Mouse (Mus musculus) liver, embryonic 14 days (tissue): Measurements from ENCODE around the gene Ms4a18. TPM values are rescaled to one million over a fixed set of nuclear protein-coding genes. Genes with fewer than 3 reads are reported as not detected.

Source experiments
- polyA plus RNA-seq: library from polyadenylated mRNA; depleted of rRNA; stranded (reverse); fragments of >200 nt; gene quantifications from 2 replicates; pipeline ENCODE4 v1.2.3, GENCODE M21; 2012; rRNA removed

Ms4a18 gene
- polyA plus RNA-seq = not detected in 2 replicates

DNA sequence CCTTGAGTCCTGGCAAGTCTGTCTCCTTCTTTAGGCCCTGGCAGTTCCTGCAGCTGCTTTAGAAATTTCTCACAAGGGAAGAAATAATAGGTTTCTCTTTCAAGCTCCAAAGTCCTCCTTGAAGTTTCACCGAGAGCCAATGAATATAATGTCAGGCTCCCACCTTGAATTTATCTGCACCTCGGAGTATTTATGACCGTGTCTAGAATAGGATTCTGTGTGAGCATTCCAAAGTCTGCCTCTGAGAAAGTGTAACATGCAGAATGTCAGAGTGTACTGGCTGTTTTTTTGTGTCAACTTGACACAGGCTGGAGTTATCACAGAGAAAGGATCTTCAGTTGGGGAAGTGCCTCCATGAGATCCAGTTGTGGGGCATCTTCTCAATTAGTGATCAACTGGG is at the start of gene Ms4a18:
Gene Ms4a18, minus strand, starts transcription at position 141 of the 400 bp plus-strand sequence.

GRCm38 (mm10) chr19:10993150-10993549 is 24.7 kb downstream of the Ms4a18 start, which contains the start of gene Ms4a15:
Gene Ms4a15 (minus strand): TSS chr19:10993250.

GRCm38 (mm10) chr19:10974238-10974865 is 43.5 kb downstream of the Ms4a18 start, which contains the start of gene Ms4a10:
Gene Ms4a10 (minus strand): TSS chr19:10974670.

GRCm38 (mm10) chr19:10949112-10949511 is 68.7 kb downstream of the Ms4a18 start, which contains the start of gene Ccdc86:
Gene Ccdc86 (minus strand): TSS chr19:10949266.

Other genes starting within 250 kb of the Ms4a18 start
- not detected in 2 replicates for gene Cd6, start 188.0 kb downstream of the Ms4a18 start, polyA plus RNA-seq
- 3.6 and 4.0 TPM in 2 replicates for gene Slc15a3, start 178.3 kb downstream of the Ms4a18 start, polyA plus RNA-seq
- 2.2 and 2.7 TPM in 2 replicates for gene Tmem132a, start 148.1 kb downstream of the Ms4a18 start, polyA plus RNA-seq
- 10.6 and 11.7 TPM in 2 replicates for gene Tmem109, start 136.0 kb downstream of the Ms4a18 start, polyA plus RNA-seq
- gene Prpf19, start 122.8 kb downstream of the Ms4a18 start, polyA plus RNA-seq = 98.2 and 111 TPM in 2 replicates
- gene Zp1, start 97.4 kb downstream of the Ms4a18 start, polyA plus RNA-seq = not detected in 2 replicates
- 0.02 and 0.05 TPM in 2 replicates for gene Ptgdr2, start 80.9 kb downstream of the Ms4a18 start, polyA plus RNA-seq
- gene Ccdc86, start 68.8 kb downstream of the Ms4a18 start, polyA plus RNA-seq = 3.6 and 5.4 TPM in 2 replicates
- gene Ms4a10, start 43.4 kb downstream of the Ms4a18 start, polyA plus RNA-seq = not detected in 2 replicates
- not detected in 2 replicates for gene Ms4a15, start 24.8 kb downstream of the Ms4a18 start, polyA plus RNA-seq
- gene Ms4a8a, start 63.1 kb upstream of the Ms4a18 start, polyA plus RNA-seq = 0.03 and 0.12 TPM in 2 replicates
- not detected in 2 replicates for gene 1700017D01Rik, start 112.8 kb upstream of the Ms4a18 start, polyA plus RNA-seq
- not detected in 2 replicates for gene 1700025F22Rik, start 147.3 kb upstream of the Ms4a18 start, polyA plus RNA-seq
- not detected in 2 replicates for gene Ms4a13, start 178.7 kb upstream of the Ms4a18 start, polyA plus RNA-seq
- not detected in 2 replicates for gene Ms4a12, start 214.4 kb upstream of the Ms4a18 start, polyA plus RNA-seq
- 0.01 TPM in 1 of 2 replicates, not detected in the other for gene Ms4a1, start 248.2 kb upstream of the Ms4a18 start, polyA plus RNA-seq